Mouse (Mus musculus): ENCODE results near the gene Pcbp4.

Pcbp4 gene

GRCm38 (mm10) chr9:106453271-106454070 is at the start of gene Pcbp4:
Pcbp4 (plus strand) TSS chr9:106453291.
- in situ Hi-C loops (cut with MseI, MboI) = no loop called here

GRCm38 (mm10) chr9:106405275-106405674 is 47.8 kb upstream of the Pcbp4 start:
- in situ Hi-C loops (cut with MseI, MboI) = no loop called here

- in situ Hi-C loops (cut with MseI, MboI) = no loop called here
Measured at GRCm38 (mm10) chr9:106406443-106407078, 46.5 kb upstream of the Pcbp4 start.

GRCm38 (mm10) chr9:106409096-106409495 is 44.0 kb upstream of the Pcbp4 start:
- in situ Hi-C loops (cut with MseI, MboI) = no loop called here

GRCm38 (mm10) chr9:106410086-106410650 is 42.9 kb upstream of the Pcbp4 start:
- in situ Hi-C loops (cut with MseI, MboI) = no loop called here

GRCm38 (mm10) chr9:106411091-106411594 is 41.9 kb upstream of the Pcbp4 start:
- in situ Hi-C loops (cut with MseI, MboI) = no loop called here

GRCm38 (mm10) chr9:106411729-106412128 is 41.4 kb upstream of the Pcbp4 start:
- in situ Hi-C loops (cut with MseI, MboI) = no loop called here

GRCm38 (mm10) chr9:106412210-106412609 is 40.9 kb upstream of the Pcbp4 start:
- in situ Hi-C loops (cut with MseI, MboI) = no loop called here

- in situ Hi-C loops (cut with MseI, MboI) = no loop called here
Measured at GRCm38 (mm10) chr9:106413606-106414005, 39.5 kb upstream of the Pcbp4 start.

GRCm38 (mm10) chr9:106416826-106417225 is 36.3 kb upstream of the Pcbp4 start:
- in situ Hi-C loops (cut with MseI, MboI) = no loop called here

GRCm38 (mm10) chr9:106417841-106418625 is 35.1 kb upstream of the Pcbp4 start:
- in situ Hi-C loops (cut with MseI, MboI) = no loop called here

GRCm38 (mm10) chr9:106420608-106421007 is 32.5 kb upstream of the Pcbp4 start:
- in situ Hi-C loops (cut with MseI, MboI) = loop anchor here (5.0 kb wide), 1 partner anchor 113 kb away; no protein-coding TSS in a partner anchor

GRCm38 (mm10) chr9:106421033-106421864 is 31.8 kb upstream of the Pcbp4 start:
- in situ Hi-C loops (cut with MseI, MboI) = loop anchor here (5.0 kb wide), 1 partner anchor 114 kb away; no protein-coding TSS in a partner anchor

- in situ Hi-C loops (cut with MseI, MboI) = loop anchor here (5.0 kb wide), 1 partner anchor 115 kb away; no protein-coding TSS in a partner anchor
Measured at GRCm38 (mm10) chr9:106421865-106422160, 31.3 kb upstream of the Pcbp4 start.

GRCm38 (mm10) chr9:106428719-106429220 is 24.3 kb upstream of the Pcbp4 start:
- in situ Hi-C loops (cut with MseI, MboI) = no loop called here

- in situ Hi-C loops (cut with MseI, MboI) = no loop called here
Measured at GRCm38 (mm10) chr9:106429221-106430014, 23.7 kb upstream of the Pcbp4 start, which contains the start of gene Rpl29. Rpl29 (plus strand) TSS chr9:106429454.

GRCm38 (mm10) chr9:106430015-106430264 is 23.2 kb upstream of the Pcbp4 start:
- in situ Hi-C loops (cut with MseI, MboI) = no loop called here

- in situ Hi-C loops (cut with MseI, MboI) = no loop called here
Measured at GRCm38 (mm10) chr9:106433389-106433788, 19.7 kb upstream of the Pcbp4 start.

- in situ Hi-C loops (cut with MseI, MboI) = no loop called here
Measured at GRCm38 (mm10) chr9:106436566-106436965, 16.5 kb upstream of the Pcbp4 start.

- in situ Hi-C loops (cut with MseI, MboI) = no loop called here
Measured at GRCm38 (mm10) chr9:106442680-106443079, 10.4 kb upstream of the Pcbp4 start.
